Mouse (Mus musculus): ENCODE measurements around the gene Dlgap4.

DNA sequence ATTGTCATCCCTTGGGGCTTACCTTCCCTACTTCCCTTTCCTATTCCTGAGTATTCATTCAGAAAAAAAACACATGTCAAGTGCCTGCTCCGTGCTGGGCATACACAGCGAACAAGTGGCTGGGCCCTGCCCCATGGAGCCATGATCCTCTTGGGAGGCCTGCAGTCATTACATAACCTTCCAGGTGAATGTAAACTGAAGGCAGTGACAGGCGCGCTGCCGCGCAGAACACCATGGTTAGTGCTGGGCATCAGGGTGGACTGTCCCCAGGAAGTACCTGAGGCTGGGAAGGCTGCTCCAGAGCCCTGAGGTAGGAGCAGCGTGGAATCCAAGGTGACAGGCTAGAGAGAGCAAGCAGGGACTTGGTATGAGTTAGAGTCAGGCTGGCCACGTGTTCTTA, 7.4 kb downstream of the Dlgap4 start:
- TF ChIP-seq CTCF (IDR thresholded peaks at IDR 0.05; ENCODE audit: low read depth, low read length) (no peak), GATA1 (IDR thresholded peaks at IDR 0.05; ENCODE audit: borderline replicate concordance, low read length) (no peak), POLR2AphosphoS5 (IDR thresholded peaks at IDR 0.05; ENCODE audit: insufficient replicate concordance, low read depth, low read length) (no peak), TAL1 (conservative IDR thresholded peaks at IDR 0.05; ENCODE audit: low read depth, low read length) (no peak), GATA2 (IDR thresholded peaks at IDR 0.05; ENCODE audit: borderline replicate concordance, low read depth, low read length) (no peak)

Data from G1E (cell line).